Mouse (Mus musculus) brain, embryonic 14.5 days (tissue): ENCODE results near the gene Plekha6.

Experiments
- CTCF ChIP-seq: fragments of 200-500 bp; IDR thresholded peaks from 2 replicates; pipeline ENCODE4 v1.5.1; 2012; ENCODE audit warnings: inconsistent platforms, mild to moderate bottlenecking, moderate library complexity, borderline replicate concordance; ENCODE audit not compliant: insufficient read depth, insufficient read length; ENCODE audit errors: extremely low read depth
- POLR2A ChIP-seq: fragments of 200-500 bp; IDR thresholded peaks from 2 replicates; pipeline ENCODE4 v1.6.1; 2012; ENCODE audit warnings: mild to moderate bottlenecking, inconsistent platforms, borderline replicate concordance; ENCODE audit not compliant: poor library complexity, insufficient read depth, insufficient read length, severe bottlenecking; ENCODE audit errors: extremely low read depth

DNA sequence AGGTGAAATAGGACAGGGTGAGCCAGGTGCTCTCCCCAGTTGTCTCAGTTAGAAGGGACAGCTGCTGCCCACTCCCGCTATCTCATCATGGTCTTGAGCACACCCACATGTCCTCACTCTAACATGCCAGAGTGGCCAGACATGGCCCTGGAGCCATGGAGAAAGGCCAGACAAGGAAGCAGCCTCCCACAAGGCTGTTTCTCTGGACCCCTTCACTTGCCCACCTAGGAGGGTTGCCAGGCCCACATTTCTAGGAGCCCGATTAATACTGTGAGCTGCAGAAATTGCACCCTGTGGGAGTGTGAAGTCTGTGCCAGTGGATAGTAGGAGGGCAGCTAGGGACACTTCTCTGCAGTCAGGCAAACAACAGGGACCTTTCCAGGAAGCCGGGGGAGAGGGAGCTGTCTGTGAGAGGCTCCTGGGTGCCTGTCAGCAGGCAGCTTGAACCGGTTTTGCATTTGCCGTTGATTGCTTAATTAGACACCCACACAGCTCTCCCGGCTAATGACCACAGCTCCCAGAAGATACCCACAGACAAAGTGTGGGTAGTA, 58.5 kb downstream of the Plekha6 start:
- TF ChIP-seq CTCF (no peak), POLR2A (no peak)
